Mouse (Mus musculus) CH12.LX (cell line): ENCODE results near the gene Pcdh15. TPM values are rescaled to one million over a fixed set of nuclear protein-coding genes. Genes with fewer than 3 reads are reported as not detected.

Experiments
- DNase-seq: peaks from one replicate; pipeline ENCODE4 v3.0.0-alpha.2; 2013; ENCODE audit errors: extremely low read depth
- H3K27ac ChIP-seq: 2 replicates; pipeline ENCODE4 v1.5.1; 2012; ENCODE audit warnings: low read depth, mild to moderate bottlenecking, control low read depth, moderate library complexity; ENCODE audit not compliant: insufficient read depth
- H3K27me3 ChIP-seq: replicated peaks from 2 replicates; pipeline ENCODE3; 2012; ENCODE audit warnings: inconsistent platforms
- H3K36me3 ChIP-seq, 2 experiments: replicated peaks in 1 of 2; 2 replicates each; pipeline versions ENCODE3 to v1.6.1; 2012; ENCODE audit warnings: inconsistent platforms in 1 of 2, low read length in 1 of 2, mild to moderate bottlenecking in 1 of 2, mixed read lengths in 1 of 2, moderate library complexity in 1 of 2; ENCODE audit not compliant: control insufficient read depth in 1 of 2, insufficient read depth in 1 of 2
- H3K4me1 ChIP-seq, 2 experiments: 2 replicates each; pipeline ENCODE4 v1.6.1; 2012; ENCODE audit warnings: inconsistent platforms in 1 of 2, moderate library complexity in 1 of 2; ENCODE audit not compliant: insufficient read depth in 2 of 2, control insufficient read depth in 1 of 2
- H3K4me2 ChIP-seq: 2 replicates; pipeline ENCODE4 v1.6.1; 2012; ENCODE audit warnings: low read depth, mild to moderate bottlenecking, control low read depth; ENCODE audit not compliant: poor library complexity, insufficient read depth, severe bottlenecking
- H3K4me3 ChIP-seq, 3 experiments: fragments of 150-350 bp in 1 of 3; sonication (generic) in 1 of 3; replicated peaks in 1 of 3; 2 replicates each; pipeline versions ENCODE3 to v1.5.1; 2011 to 2012; ENCODE audit warnings: low read depth in 2 of 3, low read length in 2 of 3, mild to moderate bottlenecking in 2 of 3, moderate library complexity in 2 of 3, control low read depth in 1 of 3, improper control_type of control experiment in 1 of 3, inconsistent platforms in 1 of 3, mixed read lengths in 1 of 3; ENCODE audit not compliant: poor library complexity in 1 of 3
- H3K79me2 ChIP-seq: replicated peaks from 2 replicates; pipeline ENCODE4 v1.6.1; 2012; ENCODE audit warnings: mild to moderate bottlenecking, moderate library complexity; ENCODE audit not compliant: control insufficient read depth, poor library complexity, insufficient read depth, severe bottlenecking; ENCODE audit errors: extremely low read depth
- H3K9ac ChIP-seq: 2 replicates; pipeline ENCODE4 v1.6.1; 2012; ENCODE audit warnings: low read depth, mild to moderate bottlenecking, control low read depth, moderate library complexity; ENCODE audit not compliant: insufficient read depth
- H3K9me3 ChIP-seq: replicated peaks from 2 replicates; pipeline ENCODE3; 2012; ENCODE audit warnings: low read length, inconsistent platforms, mixed read lengths
- CTCF ChIP-seq, 2 experiments: IDR thresholded peaks in 1 of 2; conservative IDR thresholded peaks in 1 of 2; 2 replicates each; pipeline ENCODE4 v1.5.1; 2011 to 2012; ENCODE audit warnings: low read depth in 2 of 2, low read length in 2 of 2, improper control_type of control experiment in 1 of 2, inconsistent platforms in 1 of 2, mild to moderate bottlenecking in 1 of 2, moderate library complexity in 1 of 2
- ELF1 ChIP-seq: IDR thresholded peaks from 2 replicates; pipeline ENCODE4 v1.6.1; 2014; ENCODE audit warnings: low read depth, mild to moderate bottlenecking, inconsistent platforms, low read length, improper control_type of control experiment
- GABPA ChIP-seq: IDR thresholded peaks from 2 replicates; pipeline ENCODE4 v1.6.1; 2012; ENCODE audit warnings: low read depth, low read length, improper control_type of control experiment, inconsistent platforms; ENCODE audit not compliant: insufficient replicate concordance
- MEF2A ChIP-seq: IDR thresholded peaks from 2 replicates; pipeline ENCODE4 v1.6.1; 2014; ENCODE audit warnings: low read depth, mild to moderate bottlenecking, inconsistent platforms, low read length, improper control_type of control experiment, borderline replicate concordance
- NRF1 ChIP-seq: IDR thresholded peaks from 2 replicates; pipeline ENCODE4 v1.6.1; 2014; ENCODE audit warnings: low read depth, mild to moderate bottlenecking, inconsistent platforms, low read length, improper control_type of control experiment, moderate library complexity
- POLR2A ChIP-seq: IDR thresholded peaks from 2 replicates; pipeline ENCODE4 v1.6.1; 2011; ENCODE audit warnings: low read depth, mild to moderate bottlenecking, improper control_type of control experiment, low read length
- RAD21 ChIP-seq: IDR thresholded peaks from 2 replicates; pipeline ENCODE4 v1.6.1; 2011; ENCODE audit warnings: low read depth, mild to moderate bottlenecking, low read length, improper control_type of control experiment, moderate library complexity
- RCOR1 ChIP-seq: conservative IDR thresholded peaks from 2 replicates; pipeline ENCODE4 v1.6.1; 2012; ENCODE audit warnings: low read depth, mild to moderate bottlenecking, inconsistent platforms, low read length, improper control_type of control experiment
- UBTF ChIP-seq: IDR thresholded peaks from 2 replicates; pipeline ENCODE4 v1.6.1; 2012; ENCODE audit warnings: low read depth, mild to moderate bottlenecking, inconsistent platforms, low read length, improper control_type of control experiment, moderate library complexity
- USF2 ChIP-seq: conservative IDR thresholded peaks from 2 replicates; pipeline ENCODE4 v1.6.1; 2011; ENCODE audit warnings: low read depth, low read length, improper control_type of control experiment
- ZKSCAN1 ChIP-seq: IDR thresholded peaks from 2 replicates; pipeline ENCODE4 v1.6.1; 2012; ENCODE audit warnings: low read depth, inconsistent platforms, low read length, improper control_type of control experiment, borderline replicate concordance
- ZMIZ1 ChIP-seq: IDR thresholded peaks from 2 replicates; pipeline ENCODE4 v1.6.1; 2012; ENCODE audit warnings: low read depth, mild to moderate bottlenecking, inconsistent platforms, low read length, improper control_type of control experiment
- dilution Hi-C: fragments of 300-500 bp; cut with MboI; formaldehyde crosslinking; loops from 2 replicates; pipeline ENCODE4 v1.14.3; 2020; ENCODE audit warnings: low sequenced_read_pairs; ENCODE audit not compliant: extremely low pct_unique_long_range_greater_than_20kb, extremely low pct_ligation_motif_present
- in situ Hi-C: fragments of 300-500 bp; cut with MboI; formaldehyde crosslinking; loops from 3 replicates; pipeline ENCODE4 v1.14.3; 2019; ENCODE audit warnings: low sequenced_read_pairs, low pct_ligation_motif_present, low pct_unique_long_range_greater_than_20kb, mixed read lengths
- polyA plus RNA-seq: library from polyadenylated mRNA; unstranded; fragments of >175 nt; gene quantifications from 2 replicates; pipeline ENCODE4 v1.2.1, GENCODE M21; 2012; ENCODE audit warnings: low read depth; ENCODE audit not compliant: insufficient read length
- total RNA-seq, 2 experiments: library from RNA; depleted of rRNA; stranded (reverse); fragments of 300-350 nt in 1 of 2; fragments of >200 nt in 1 of 2; gene quantifications; 2 replicates each; pipeline ENCODE4 v1.2.3; 2012 to 2014

Pcdh15 gene
- total and polyA plus RNA-seq, 3 experiments = not detected

GRCm38 (mm10) chr10:74621837-74622236 is 1522.7 kb downstream of the Pcdh15 start:
- no peak for TF ChIP-seq ELF1
- no peak for TF ChIP-seq MEF2A
- peak; percentile 46 for TF ChIP-seq RAD21
- dilution Hi-C loops = no loop called here

GRCm38 (mm10) chr10:74625715-74626114 is 1526.6 kb downstream of the Pcdh15 start:
- H3K9me3 ChIP-seq = no peaks in the 10 kb centered on the region
- no peak overlapping the region for H3K9ac ChIP-seq
- H3K79me2 ChIP-seq = no peaks in the 10 kb centered on the region
- no peak overlapping the region for H3K27ac ChIP-seq
- DNase-seq = no peak
- in situ Hi-C loops (no loop called here), dilution Hi-C loops (no loop called here)
- no peak overlapping the region for H3K4me2 ChIP-seq
- no peaks in the 10 kb centered on the region for H3K36me3 ChIP-seq
- H3K27me3 ChIP-seq = no peaks in the 10 kb centered on the region
- H3K4me1 ChIP-seq = no peaks in the 10 kb centered on the region
- TF ChIP-seq ZKSCAN1 = no peak
- no peak for TF ChIP-seq NRF1
- no peak for TF ChIP-seq GABPA
- no peak overlapping the region for H3K4me3 ChIP-seq

More at GRCm38 (mm10) chr10:74621837-74622236, 1522.7 kb downstream of the Pcdh15 start:
- no peaks in the 10 kb centered on the region for H3K36me3 ChIP-seq
- in situ Hi-C loops = no loop called here
- H3K4me1 ChIP-seq = no peaks in the 10 kb centered on the region
- H3K4me3 ChIP-seq = no peak overlapping the region
- no peaks in the 10 kb centered on the region for H3K9me3 ChIP-seq
- H3K9ac ChIP-seq = no peak overlapping the region
- H3K27ac ChIP-seq = no peak overlapping the region
- no peaks in the 10 kb centered on the region for H3K27me3 ChIP-seq
- no peaks in the 10 kb centered on the region for H3K79me2 ChIP-seq
- DNase-seq = no peak
- no peak overlapping the region for H3K4me2 ChIP-seq

- Histone ChIP-seq H3K9me3 (no peaks in the 10 kb centered on the region), H3K9ac (no peak overlapping the region), H3K4me3 (no peak overlapping the region), H3K27ac (no peak overlapping the region), H3K4me1 (peaks cover 0 to 3% of the 10 kb centered on the region in 2 experiments; a peak in 1 of 4 replicates), H3K36me3 (no peaks in the 10 kb centered on the region), H3K4me2 (no peak overlapping the region), H3K79me2 (no peaks in the 10 kb centered on the region), H3K27me3 (no peaks in the 10 kb centered on the region)
- DNase-seq = no peak
- dilution Hi-C loops (no loop called here), in situ Hi-C loops (no loop called here)
- TF ChIP-seq ZMIZ1 = no peak
- no peak for TF ChIP-seq MEF2A
- no peak for TF ChIP-seq RCOR1
- TF ChIP-seq UBTF = no peak
- TF ChIP-seq CTCF (conservative IDR thresholded peaks at IDR 0.05 in 1 of 2, IDR thresholded peaks at IDR 0.05 in 1 of 2; ENCODE audit: low read depth in 2 of 2, low read length in 2 of 2) = no peak
- no peak for TF ChIP-seq POLR2A
- no peak for TF ChIP-seq USF2
Observed at GRCm38 (mm10) chr10:74626596-74626995, 1527.5 kb downstream of the Pcdh15 start.
